Mouse (Mus musculus) spleen, embryonic (tissue): ENCODE measurements around the gene Lhx4.

ENCODE experiments used
- CTCF ChIA-PET: fragments of 350-600 bp; sonication (Branson Sonifier 250); formaldehyde crosslinking; loops from one replicate; lab custom pipeline; 2022; lab: Charles Lee

Lhx4 gene

GRCm38 (mm10) chr1:155704182-155704581 lies 47.3 kb downstream of the Lhx4 start:
- CTCF ChIA-PET: no interaction called here

GRCm38 (mm10) chr1:155703191-155703680 lies 48.2 kb downstream of the Lhx4 start:
- CTCF ChIA-PET: no interaction called here

- CTCF ChIA-PET: no interaction called here
Observed at GRCm38 (mm10) chr1:155700886-155701285, 50.6 kb downstream of the Lhx4 start.

- CTCF ChIA-PET: interaction anchor here (0.6 kb wide), 1 partner anchor 43 kb away, joined by 3 read pairs; no protein-coding TSS in a partner anchor
Observed at GRCm38 (mm10) chr1:155698373-155699159, 52.9 kb downstream of the Lhx4 start.

- CTCF ChIA-PET: interaction anchor here (0.6 kb wide), 1 partner anchor 1614 kb away, joined by 3 read pairs; no protein-coding TSS in a partner anchor
Observed at GRCm38 (mm10) chr1:155693443-155693842, 58.0 kb downstream of the Lhx4 start.

GRCm38 (mm10) chr1:155693026-155693425 lies 58.5 kb downstream of the Lhx4 start:
- CTCF ChIA-PET: interaction anchor here (0.6 kb wide), 1 partner anchor 1614 kb away, joined by 3 read pairs; no protein-coding TSS in a partner anchor

GRCm38 (mm10) chr1:155692230-155692629 lies 59.3 kb downstream of the Lhx4 start:
- CTCF ChIA-PET: no interaction called here

- CTCF ChIA-PET: no interaction called here
Observed at GRCm38 (mm10) chr1:155689558-155689957, 61.9 kb downstream of the Lhx4 start.

- CTCF ChIA-PET: no interaction called here
Observed at GRCm38 (mm10) chr1:155689141-155689540, 62.3 kb downstream of the Lhx4 start.

GRCm38 (mm10) chr1:155686816-155687215 lies 64.7 kb downstream of the Lhx4 start:
- CTCF ChIA-PET: interaction anchor here (0.6 kb wide), 1 partner anchor 9 kb away, joined by 8 read pairs; no protein-coding TSS in a partner anchor

GRCm38 (mm10) chr1:155681116-155681799 lies 70.2 kb downstream of the Lhx4 start:
- CTCF ChIA-PET: no interaction called here

GRCm38 (mm10) chr1:155675570-155675969 lies 75.9 kb downstream of the Lhx4 start:
- CTCF ChIA-PET: no interaction called here

GRCm38 (mm10) chr1:155663994-155664393 lies 87.5 kb downstream of the Lhx4 start:
- CTCF ChIA-PET: no interaction called here

GRCm38 (mm10) chr1:155656321-155656720 lies 95.2 kb downstream of the Lhx4 start:
- CTCF ChIA-PET: no interaction called here

GRCm38 (mm10) chr1:155654961-155655360 lies 96.5 kb downstream of the Lhx4 start:
- CTCF ChIA-PET: interaction anchor here (0.5 kb wide), 1 partner anchor 44 kb away, joined by 3 read pairs; no protein-coding TSS in a partner anchor

- CTCF ChIA-PET: no interaction called here
Observed at GRCm38 (mm10) chr1:155650121-155650846, 101.2 kb downstream of the Lhx4 start.
